Mouse (Mus musculus) olfactory bulb, adult 2 months (tissue): ENCODE results near the gene Ccdc150.

Source experiments
- CTCF ChIP-seq: fragments of 200-500 bp; IDR thresholded peaks from 2 replicates; pipeline ENCODE4 v1.5.1; 2012; ENCODE audit warnings: low read depth, mild to moderate bottlenecking, low read length, moderate library complexity; ENCODE audit not compliant: insufficient read depth
- POLR2A ChIP-seq: fragments of 200-500 bp; IDR thresholded peaks from 2 replicates; pipeline ENCODE4 v1.6.1; 2012; ENCODE audit warnings: mild to moderate bottlenecking, low read depth, low read length, moderate library complexity; ENCODE audit not compliant: insufficient read depth

GRCm38 (mm10) chr1:54327876-54328545 is 77.5 kb downstream of the Ccdc150 start:
- TF ChIP-seq CTCF (no peak), POLR2A (no peak)
